Mouse (Mus musculus): ENCODE results near the gene Eef1akmt4.

Eef1akmt4 gene

DNA sequence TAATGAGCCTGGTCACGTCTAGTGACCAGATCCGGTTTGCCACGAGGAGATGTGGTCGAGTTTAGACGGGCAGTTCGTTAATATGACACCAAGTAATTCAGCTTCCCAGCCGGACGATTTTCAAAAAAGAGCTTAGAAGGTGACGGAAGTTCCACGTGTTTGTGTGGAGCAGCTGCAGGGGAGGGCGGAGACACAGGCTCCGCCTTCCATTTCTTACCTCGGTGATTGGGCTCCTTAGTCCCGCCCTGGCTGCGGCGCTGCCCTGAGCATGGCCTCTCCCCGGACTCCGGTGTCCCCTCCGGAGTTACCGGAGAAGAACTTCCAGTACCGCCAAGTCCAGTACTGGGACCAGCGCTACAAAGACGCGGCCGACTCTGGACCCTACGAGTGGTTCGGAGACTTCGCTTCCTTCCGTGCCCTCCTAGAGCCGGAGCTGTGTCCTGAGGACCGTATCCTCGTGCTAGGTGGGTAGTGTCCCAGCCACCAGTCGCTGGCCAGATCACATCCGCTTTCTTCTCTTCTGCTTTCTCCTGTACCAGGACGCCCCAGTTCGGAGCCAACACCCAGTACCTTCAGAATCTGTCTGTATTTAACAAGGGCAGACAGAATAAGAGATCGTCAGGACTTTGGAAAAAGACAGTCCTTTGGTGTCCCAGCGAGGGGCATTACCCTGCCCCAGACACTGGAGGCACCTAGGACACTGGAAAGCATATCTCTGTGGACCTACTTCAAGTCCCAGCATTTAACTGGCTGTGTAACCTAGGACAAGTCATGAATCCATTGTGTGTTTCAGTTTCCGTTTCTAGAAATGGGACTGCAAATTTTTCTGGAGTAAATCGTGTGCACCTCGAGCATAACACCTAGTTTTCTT, at the start of gene Eef1akmt4, which contains the start of the genes Gm49333 and Alg3:
Gene Eef1akmt4 (plus strand): TSS at position 237 of the 871 bp plus-strand sequence.
Gene Gm49333 (plus strand): TSS at position 254 of the 871 bp plus-strand sequence.
Gene Alg3 (minus strand): TSS at position 379 of the 871 bp plus-strand sequence.
- peak; percentile 68 to 87 for DNase-seq (ENCODE audit: low read depth in 1 of 2, low spot score in 2 of 2)

- DNase-seq (ENCODE audit: low read depth in 1 of 2, low spot score in 2 of 2) = no peak
Observed at GRCm38 (mm10) chr16:20565075-20565474, 46.3 kb upstream of the Eef1akmt4 start.

DNA sequence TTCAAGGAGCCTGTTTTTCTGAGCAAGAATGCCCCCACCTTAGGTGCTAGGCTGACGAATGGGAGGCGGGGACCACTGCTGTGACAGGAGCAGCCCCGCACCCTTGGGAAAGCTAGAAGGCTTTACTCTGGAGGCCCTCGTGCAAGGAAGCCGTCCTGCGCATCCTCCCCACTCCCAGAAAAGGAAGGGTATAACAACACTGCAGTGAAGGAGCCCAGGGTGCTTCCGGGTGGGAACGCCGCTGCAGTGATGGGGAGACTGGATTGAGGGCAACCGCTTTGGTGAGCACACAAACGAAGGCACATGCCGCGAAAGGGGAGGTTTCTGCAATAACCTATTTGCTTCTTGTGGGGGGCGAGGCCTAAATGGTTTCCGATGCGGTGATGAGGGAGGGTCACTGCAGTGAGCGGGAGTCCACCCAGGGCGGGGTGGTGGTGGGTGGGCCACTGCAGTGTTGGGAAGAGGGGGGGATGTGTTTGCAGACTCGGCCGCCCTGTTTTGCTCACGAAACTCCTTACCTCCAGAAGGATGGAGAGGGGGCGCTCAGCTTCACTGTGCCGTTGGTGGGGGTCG, 21.9 kb upstream of the Eef1akmt4 start, which contains the start of gene Vwa5b2:
Gene Vwa5b2 (plus strand): TSS at position 106 of the 573 bp plus-strand sequence.
- DNase-seq (ENCODE audit: low read depth in 1 of 2, low spot score in 2 of 2) = no peak

DNA sequence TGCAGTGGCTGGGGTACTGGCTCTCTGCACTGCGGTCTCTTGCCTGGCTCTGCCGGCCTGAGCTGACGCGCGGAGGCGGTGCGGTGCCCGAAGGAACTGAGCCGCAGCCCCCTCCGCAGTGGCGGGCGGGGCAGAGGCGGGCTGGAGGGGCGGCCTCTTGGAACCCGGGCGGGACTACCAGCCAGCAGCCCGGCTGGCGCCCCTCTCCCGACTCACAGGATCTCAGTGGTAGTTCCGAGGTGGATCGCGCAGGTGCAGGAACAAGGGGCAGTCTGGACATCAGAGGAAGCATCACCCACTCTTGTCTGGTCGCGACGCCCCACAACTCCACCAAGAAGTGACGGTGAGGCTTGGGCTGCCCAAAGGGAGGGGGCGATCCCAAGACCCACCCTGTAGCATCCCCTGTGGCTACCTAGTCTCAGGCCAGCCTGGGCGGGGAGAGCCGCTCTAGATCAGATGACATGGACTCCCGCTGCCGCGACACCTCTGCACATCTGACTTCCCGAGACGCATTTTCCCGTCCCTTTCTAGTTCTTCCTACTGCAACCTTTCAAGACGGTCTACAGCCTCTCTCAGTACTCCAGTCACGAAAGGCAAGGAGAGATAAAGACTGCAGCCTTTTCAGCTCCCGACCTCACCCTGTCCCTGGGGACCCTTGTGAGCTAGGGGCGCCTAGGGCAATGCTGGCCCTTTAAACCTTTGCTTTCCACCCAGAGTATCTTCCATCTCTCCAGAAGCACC, 21.3 kb upstream of the Eef1akmt4 start:
- no peak for DNase-seq (ENCODE audit: low read depth in 1 of 2, low spot score in 2 of 2)

DNA sequence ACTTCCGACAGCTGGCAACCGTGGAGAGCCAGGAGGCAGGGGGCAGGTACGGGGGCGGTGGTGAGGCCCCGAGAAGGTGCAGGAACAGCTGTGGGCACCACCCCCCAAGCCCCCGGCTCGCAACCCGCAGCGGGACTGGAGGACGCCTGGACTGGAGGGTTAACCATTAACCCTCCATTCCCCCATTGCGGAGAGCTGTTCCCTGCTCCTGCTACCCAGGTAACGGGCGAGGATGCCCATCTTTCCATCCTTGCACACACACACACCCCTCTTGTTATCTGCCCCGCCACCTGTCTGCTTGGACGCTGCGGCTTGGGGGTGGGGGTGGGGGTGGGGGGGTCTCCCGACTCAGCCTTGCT, 20.7 kb upstream of the Eef1akmt4 start:
- no peak for DNase-seq (ENCODE audit: low read depth in 1 of 2, low spot score in 2 of 2)

GRCm38 (mm10) chr16:20591076-20591705, 20.2 kb upstream of the Eef1akmt4 start:
- DNase-seq (ENCODE audit: low read depth in 1 of 2, low spot score in 2 of 2) = no peak

GRCm38 (mm10) chr16:20595060-20595673, 16.2 kb upstream of the Eef1akmt4 start:
- DNase-seq (ENCODE audit: low read depth in 1 of 2, low spot score in 2 of 2) = no peak

DNA sequence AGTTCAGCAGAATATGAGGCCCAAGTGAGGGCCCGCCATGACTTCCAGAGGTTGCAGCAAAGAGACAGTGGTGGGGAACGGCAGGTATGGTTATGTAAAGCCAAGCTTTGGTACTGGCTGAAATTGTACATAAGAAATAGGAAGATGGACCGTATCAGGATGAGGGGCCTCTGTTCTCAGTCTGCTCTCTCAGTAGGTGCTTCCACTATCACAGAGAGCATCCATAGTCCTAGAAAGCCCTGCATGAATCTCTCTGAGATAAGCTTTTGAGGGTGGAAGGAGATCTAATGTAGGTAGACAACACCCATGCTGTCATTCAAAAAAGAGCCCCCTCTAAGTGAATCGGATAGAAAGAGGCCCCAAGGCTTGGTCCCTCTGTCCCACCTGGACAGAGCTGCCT, 15.7 kb upstream of the Eef1akmt4 start:
- DNase-seq (ENCODE audit: low read depth in 1 of 2, low spot score in 2 of 2) = no peak

GRCm38 (mm10) chr16:20596687-20597441, 14.5 kb upstream of the Eef1akmt4 start:
- no peak for DNase-seq (ENCODE audit: low read depth in 1 of 2, low spot score in 2 of 2)

DNA sequence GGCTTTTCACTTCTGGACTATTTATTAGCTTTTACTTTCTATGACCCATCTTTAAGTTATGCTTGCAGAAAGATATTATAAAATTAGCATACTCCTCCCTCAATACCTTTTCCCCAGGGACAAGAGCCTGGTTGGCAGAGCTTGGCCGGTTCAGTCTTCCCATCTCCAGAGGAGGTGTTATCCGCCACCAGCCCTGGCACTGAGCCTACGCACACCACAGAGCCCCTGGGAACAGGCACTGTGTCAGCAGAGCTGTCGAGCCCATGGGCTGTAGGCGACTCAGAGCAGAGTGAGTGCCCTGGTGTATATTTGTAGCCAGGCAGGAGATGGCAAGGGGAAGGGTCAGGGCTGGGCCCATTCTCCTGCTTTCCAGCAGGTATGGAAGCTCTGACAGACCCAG, 10.9 kb upstream of the Eef1akmt4 start:
- no peak for DNase-seq (ENCODE audit: low read depth in 1 of 2, low spot score in 2 of 2)

DNA sequence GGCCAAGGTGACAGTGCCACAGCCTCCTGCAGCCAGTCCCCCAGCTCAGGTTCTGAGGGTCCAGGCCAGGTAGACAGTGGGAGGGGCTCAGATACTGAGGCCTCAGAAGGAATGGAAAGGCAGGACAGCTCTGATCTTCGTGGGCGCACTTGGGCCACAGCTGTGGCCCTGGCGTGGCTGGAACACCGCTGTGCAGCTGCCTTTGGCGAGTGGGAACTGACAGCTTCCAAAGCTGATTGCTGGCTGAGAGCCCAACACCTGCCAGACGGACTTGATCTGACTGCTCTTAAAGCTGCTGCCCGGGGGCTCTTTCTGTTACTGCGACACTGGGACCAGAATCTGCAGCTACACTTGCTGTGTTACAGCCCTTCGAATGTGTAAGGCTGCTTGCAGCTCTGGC, 6.7 kb upstream of the Eef1akmt4 start:
- no peak for DNase-seq (ENCODE audit: low read depth in 1 of 2, low spot score in 2 of 2)

- DNase-seq (ENCODE audit: low read depth in 1 of 2, low spot score in 2 of 2) = peak in 1 of 2 experiments; percentile 69
Observed at GRCm38 (mm10) chr16:20610501-20611356, 664 bp upstream of the Eef1akmt4 start.

GRCm38 (mm10) chr16:20619541-20620398, 8.4 kb downstream of the Eef1akmt4 start:
- no peak for DNase-seq (ENCODE audit: low read depth in 1 of 2, low spot score in 2 of 2)

DNA sequence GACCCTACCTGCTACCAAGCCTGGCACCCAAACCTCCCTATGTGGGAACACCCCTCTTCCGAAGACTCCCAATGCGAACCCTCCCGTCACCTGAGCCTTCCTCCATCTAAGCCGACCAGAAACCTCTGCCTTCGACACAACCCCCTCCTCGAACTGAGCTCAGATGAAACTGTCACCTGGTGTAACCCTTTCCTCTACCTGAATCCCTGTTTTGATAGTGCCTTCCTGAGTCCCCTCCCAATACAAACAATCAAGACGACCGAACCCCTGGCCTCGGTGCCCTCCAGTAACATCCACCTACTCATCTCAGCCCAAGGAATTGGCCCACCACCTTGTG, 9.0 kb downstream of the Eef1akmt4 start:
- no peak for DNase-seq (ENCODE audit: low read depth in 1 of 2, low spot score in 2 of 2)

DNA sequence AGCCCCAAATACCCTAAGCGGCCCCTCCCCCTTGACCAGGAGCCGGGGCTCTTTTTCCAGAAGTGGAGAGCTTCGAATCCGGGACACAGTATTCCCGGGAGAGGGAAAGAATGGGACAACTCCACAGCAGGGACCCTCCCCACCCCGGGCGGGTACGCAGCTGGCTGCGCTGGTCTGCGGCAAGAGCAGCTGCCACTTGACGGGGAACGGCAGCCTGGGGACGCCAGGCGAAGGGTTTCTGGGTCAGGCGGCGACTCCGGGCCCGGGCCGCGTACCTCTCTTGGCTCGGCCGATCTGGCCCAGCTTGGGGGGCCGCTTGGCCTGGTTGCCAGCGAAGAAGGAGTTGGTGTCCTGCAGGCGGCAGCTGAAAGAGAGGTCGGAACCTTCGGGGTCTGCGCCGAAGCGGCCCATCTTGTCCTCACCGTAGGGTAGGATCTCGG, 9.4 kb downstream of the Eef1akmt4 start:
- no peak for DNase-seq (ENCODE audit: low read depth in 1 of 2, low spot score in 2 of 2)

GRCm38 (mm10) chr16:20621191-20621990, 10.0 kb downstream of the Eef1akmt4 start, which contains the start of gene Camk2n2:
TSS of gene Camk2n2 (minus strand) at chr16:20621287.
- no peak for DNase-seq (ENCODE audit: low read depth in 1 of 2, low spot score in 2 of 2)

DNA sequence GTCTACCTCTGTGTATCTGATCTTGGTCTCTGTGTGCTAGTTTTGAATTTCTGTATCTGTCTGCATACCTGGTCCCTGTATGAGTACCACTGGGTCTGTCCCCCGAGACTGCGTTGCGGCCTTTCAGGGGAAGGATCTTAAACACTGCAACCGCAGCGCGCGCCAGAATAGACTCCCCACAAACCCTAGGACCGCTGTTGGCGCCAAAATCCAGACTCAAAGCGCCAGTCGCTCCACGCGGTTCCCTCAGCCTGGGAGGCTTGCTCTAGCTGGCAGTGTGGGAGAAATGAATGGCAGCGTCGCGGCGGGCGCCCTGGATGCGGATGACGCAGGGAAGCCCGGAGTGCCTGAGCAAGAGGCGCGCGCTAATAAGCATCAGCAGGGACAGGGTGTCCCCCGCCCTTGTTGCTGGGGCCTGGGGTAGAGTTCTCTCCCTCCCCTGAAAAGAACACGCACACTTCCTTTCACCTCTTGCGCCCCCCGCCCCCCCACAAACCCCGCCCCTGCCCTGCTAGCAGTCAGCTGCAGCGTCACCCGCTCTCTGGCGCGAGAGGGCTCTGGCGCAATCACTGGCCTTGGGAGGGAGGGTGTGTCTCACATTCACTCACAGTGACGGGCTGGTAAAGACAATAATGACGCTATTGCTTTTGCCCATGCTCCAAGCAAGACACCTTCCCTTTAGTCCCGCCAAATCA, 10.7 kb downstream of the Eef1akmt4 start:
- DNase-seq (ENCODE audit: low read depth in 1 of 2, low spot score in 2 of 2) = peak; percentile 68 to 77

All from monocyte, adult 2 months (primary cell).